Mouse (Mus musculus): ENCODE data around the gene Kbtbd8. TPM values are rescaled to one million over a fixed set of nuclear protein-coding genes. Genes with fewer than 3 reads are reported as not detected.

Gene Kbtbd8
- polyA plus RNA-seq, 1 experiment from 2014 or later, result 4.5 TPM

GRCm38 (mm10) chr6:95117614-95118541, 838 bp downstream of the Kbtbd8 start:
- H3K4me1 ChIP-seq (replicated peaks), result 0 out of 2 replicates have a peak, but pooled peaks cover 3% of the 10 kb centered on the region
- peak overlapping the region; percentile 78 for H3K4me2 ChIP-seq (replicated peaks)
- no peaks in the 10 kb centered on the region for H3K9me3 ChIP-seq
- peak overlapping the region; percentile 59 for H3K27ac ChIP-seq
- H3K27me3 ChIP-seq (replicated peaks), result no peaks in the 10 kb centered on the region
- under 1% methylated on average over 103 of the region's 103 CpGs for WGBS
- H3K4me3 ChIP-seq (replicated peaks), result peak overlapping the region; percentile 79
- ATAC-seq, result peak; percentile 100
- H3K36me3 ChIP-seq, result no peaks in the 10 kb centered on the region
- peak overlapping the region; percentile 59 for H3K9ac ChIP-seq

GRCm38 (mm10) chr6:95119389-95119788, 2.3 kb downstream of the Kbtbd8 start:
- H3K27ac ChIP-seq, result no peak overlapping the region
- WGBS, result 89% methylated on average over 3 of the region's 3 CpGs
- no peak overlapping the region for H3K4me2 ChIP-seq (replicated peaks)
- no peak for ATAC-seq
- no peak overlapping the region for H3K4me3 ChIP-seq (replicated peaks)
- H3K36me3 ChIP-seq, result no peaks in the 10 kb centered on the region
- H3K9ac ChIP-seq, result no peak overlapping the region
- no peaks in the 10 kb centered on the region for H3K27me3 ChIP-seq (replicated peaks)
- H3K9me3 ChIP-seq, result no peaks in the 10 kb centered on the region
- 0 out of 2 replicates have a peak, but pooled peaks cover 3% of the 10 kb centered on the region for H3K4me1 ChIP-seq (replicated peaks)

- H3K4me3 ChIP-seq (replicated peaks), result no peak overlapping the region
- no peak overlapping the region for H3K9ac ChIP-seq
- H3K9me3 ChIP-seq, result no peaks in the 10 kb centered on the region
- no peak overlapping the region for H3K27ac ChIP-seq
- no peaks in the 10 kb centered on the region for H3K27me3 ChIP-seq (replicated peaks)
- H3K36me3 ChIP-seq, result no peaks in the 10 kb centered on the region
- 37% methylated on average over 6 of the region's 6 CpGs for WGBS
- no peaks in the 10 kb centered on the region for H3K4me1 ChIP-seq (replicated peaks)
- no peak overlapping the region for H3K4me2 ChIP-seq (replicated peaks)
- ATAC-seq, result no peak
These were observed 33.0 kb downstream of the Kbtbd8 start for GRCm38 (mm10) chr6:95149931-95150534.

GRCm38 (mm10) chr6:95150885-95151284, 33.8 kb downstream of the Kbtbd8 start:
- no peak overlapping the region for H3K4me3 ChIP-seq (replicated peaks)
- 90% methylated on average over 4 of the region's 4 CpGs for WGBS

GRCm38 (mm10) chr6:95151563-95151962, 34.5 kb downstream of the Kbtbd8 start:
- Histone ChIP-seq H3K4me2 (replicated peaks) (no peak overlapping the region), H3K4me3 (replicated peaks) (no peak overlapping the region), H3K27me3 (replicated peaks) (no peaks in the 10 kb centered on the region), H3K36me3 (no peaks in the 10 kb centered on the region), H3K9me3 (no peaks in the 10 kb centered on the region), H3K9ac (no peak overlapping the region), H3K4me1 (replicated peaks) (no peaks in the 10 kb centered on the region), H3K27ac (no peak overlapping the region)
- no peak for ATAC-seq
- WGBS, result 70% methylated on average over 2 of the region's 2 CpGs

More at GRCm38 (mm10) chr6:95150885-95151284, 33.8 kb downstream of the Kbtbd8 start:
- Histone ChIP-seq H3K4me1 (replicated peaks) (no peaks in the 10 kb centered on the region), H3K9ac (no peak overlapping the region), H3K4me2 (replicated peaks) (no peak overlapping the region), H3K27ac (no peak overlapping the region), H3K27me3 (replicated peaks) (no peaks in the 10 kb centered on the region), H3K36me3 (no peaks in the 10 kb centered on the region), H3K9me3 (no peaks in the 10 kb centered on the region)
- no peak for ATAC-seq

- Histone ChIP-seq H3K9me3 (no peaks in the 10 kb centered on the region), H3K4me1 (replicated peaks) (no peaks in the 10 kb centered on the region), H3K36me3 (no peaks in the 10 kb centered on the region), H3K27me3 (replicated peaks) (no peaks in the 10 kb centered on the region), H3K4me3 (replicated peaks) (no peak overlapping the region), H3K9ac (no peak overlapping the region), H3K4me2 (replicated peaks) (no peak overlapping the region), H3K27ac (no peak overlapping the region)
- ATAC-seq, result no peak
- 35% methylated on average over 4 of the region's 4 CpGs for WGBS
These were observed 46.9 kb downstream of the Kbtbd8 start for GRCm38 (mm10) chr6:95163965-95164364.

GRCm38 (mm10) chr6:95165630-95166029, 48.6 kb downstream of the Kbtbd8 start:
- no peaks in the 10 kb centered on the region for H3K36me3 ChIP-seq
- no peak overlapping the region for H3K4me2 ChIP-seq (replicated peaks)
- no peak for ATAC-seq
- H3K9ac ChIP-seq, result no peak overlapping the region
- no peak overlapping the region for H3K27ac ChIP-seq
- no peaks in the 10 kb centered on the region for H3K4me1 ChIP-seq (replicated peaks)
- no peaks in the 10 kb centered on the region for H3K27me3 ChIP-seq (replicated peaks)
- no peak overlapping the region for H3K4me3 ChIP-seq (replicated peaks)
- no peaks in the 10 kb centered on the region for H3K9me3 ChIP-seq

- no peak overlapping the region for H3K9ac ChIP-seq
- WGBS, result 23% methylated on average over 5 of the region's 5 CpGs
- no peak for ATAC-seq
- no peaks in the 10 kb centered on the region for H3K4me1 ChIP-seq (replicated peaks)
- no peaks in the 10 kb centered on the region for H3K27me3 ChIP-seq (replicated peaks)
- no peaks in the 10 kb centered on the region for H3K36me3 ChIP-seq
- no peak overlapping the region for H3K4me3 ChIP-seq (replicated peaks)
- no peak overlapping the region for H3K4me2 ChIP-seq (replicated peaks)
- H3K9me3 ChIP-seq, result no peaks in the 10 kb centered on the region
- no peak overlapping the region for H3K27ac ChIP-seq
These were observed 50.7 kb downstream of the Kbtbd8 start for GRCm38 (mm10) chr6:95167668-95168227.

GRCm38 (mm10) chr6:95169411-95169810, 52.4 kb downstream of the Kbtbd8 start:
- no peak for ATAC-seq
- no peaks in the 10 kb centered on the region for H3K4me1 ChIP-seq (replicated peaks)
- WGBS, result 79% methylated on average over 6 of the region's 6 CpGs
- H3K27ac ChIP-seq, result no peak overlapping the region
- no peak overlapping the region for H3K4me3 ChIP-seq (replicated peaks)
- H3K36me3 ChIP-seq, result no peaks in the 10 kb centered on the region
- H3K4me2 ChIP-seq (replicated peaks), result no peak overlapping the region
- no peaks in the 10 kb centered on the region for H3K9me3 ChIP-seq
- no peak overlapping the region for H3K9ac ChIP-seq
- no peaks in the 10 kb centered on the region for H3K27me3 ChIP-seq (replicated peaks)

GRCm38 (mm10) chr6:95174311-95175143, 57.5 kb downstream of the Kbtbd8 start:
- 75% methylated on average over 9 of the region's 9 CpGs for WGBS
- ATAC-seq, result no peak

More at GRCm38 (mm10) chr6:95174311-95175143, 57.5 kb downstream of the Kbtbd8 start:
- no peak overlapping the region for H3K9ac ChIP-seq
- no peaks in the 10 kb centered on the region for H3K36me3 ChIP-seq
- H3K27me3 ChIP-seq (replicated peaks), result no peaks in the 10 kb centered on the region
- H3K9me3 ChIP-seq, result no peaks in the 10 kb centered on the region
- H3K4me3 ChIP-seq (replicated peaks), result no peak overlapping the region
- H3K4me2 ChIP-seq (replicated peaks), result no peak overlapping the region
- H3K4me1 ChIP-seq (replicated peaks), result no peaks in the 10 kb centered on the region
- H3K27ac ChIP-seq, result no peak overlapping the region
